Comparison of ENCODE assay signal across 10 mouse cellular contexts in genomic region chr13:116293301-116294150, GRCm38 (mm10). TPM values are rescaled to one million over a fixed set of nuclear protein-coding genes. Genes with fewer than 3 reads are reported as not detected.
DNase-seq lines count a peak whose midpoint lies in the region; ATAC-seq lines count a peak whose summit lies in the region.
"Had no signal": no experiment of that assay in that cellular context is flagged by ENCODE, and none has a peak within 500 bp of the region (broad histone marks: within the 10 kb centered on the region; RNA-seq: fewer than 3 reads in every experiment).

No protein-coding gene starts in this region.

- H3K27me3 ChIP-seq in heart, embryonic 11.5 days (ENCODE audit: control insufficient read depth, insufficient read depth, low read length): peaks cover 36% of the 10 kb centered on the region
- peaks cover 83% of the 10 kb centered on the region for H3K27me3 ChIP-seq in hindbrain, embryonic 13.5 days
- peaks cover 68% of the 10 kb centered on the region for H3K27me3 ChIP-seq in midbrain, embryonic 15.5 days (replicated peaks)

- H3K36me3 ChIP-seq in heart, embryonic 11.5 days (ENCODE audit: control insufficient read depth, insufficient read depth, low read length): no peaks in the 10 kb centered on the region
- H3K36me3 ChIP-seq in hindbrain, embryonic 13.5 days: no peaks in the 10 kb centered on the region
- no peaks in the 10 kb centered on the region for H3K36me3 ChIP-seq in midbrain, embryonic 15.5 days (replicated peaks)

- no peaks in the 10 kb centered on the region for H3K9me3 ChIP-seq in heart, embryonic 11.5 days (replicated peaks; ENCODE audit: control insufficient read depth, low read length)
- H3K9me3 ChIP-seq in hindbrain, embryonic 13.5 days: no peaks in the 10 kb centered on the region
- no peaks in the 10 kb centered on the region for H3K9me3 ChIP-seq in midbrain, embryonic 15.5 days

- H3K27ac ChIP-seq in heart, embryonic 11.5 days (ENCODE audit: low read depth, low read length): no peak overlapping the region
- no peak overlapping the region for H3K27ac ChIP-seq in hindbrain, embryonic 13.5 days
- H3K27ac ChIP-seq in midbrain, embryonic 15.5 days: no peak overlapping the region
- H3K27ac ChIP-seq: macrophage had no signal

- peak overlapping the region; percentile 70 for H3K4me2 ChIP-seq in heart, embryonic 11.5 days
- peak overlapping the region; percentile 15; the same call in 1 of the 2 replicates for H3K4me2 ChIP-seq in hindbrain, embryonic 13.5 days
- no peak overlapping the region for H3K4me2 ChIP-seq in midbrain, embryonic 15.5 days

- no peak overlapping the region for H3K9ac ChIP-seq in heart, embryonic 11.5 days (ENCODE audit: low read depth, low read length)
- no peak overlapping the region for H3K9ac ChIP-seq in hindbrain, embryonic 13.5 days
- H3K9ac ChIP-seq in midbrain, embryonic 15.5 days: no peak overlapping the region

- peak overlapping the region; percentile 41 for H3K4me3 ChIP-seq in heart, embryonic 11.5 days (ENCODE audit: low read depth, low read length)
- no peak overlapping the region for H3K4me3 ChIP-seq in hindbrain, embryonic 13.5 days
- H3K4me3 ChIP-seq in midbrain, embryonic 15.5 days: no peak overlapping the region; the same call in 1 of the 2 replicates

- intact Hi-C loops in heart, postnatal 14 days (cut with DNase I): no loop called here

- no peak for DNase-seq in heart, postnatal 14 days
- DNase-seq in embryo, embryonic 10.5 days (ENCODE audit: low spot score): peak; percentile 75
- DNase-seq in adrenal gland, postnatal 10 days: no peak
- no peak for DNase-seq in adipocyte (ENCODE audit: low spot score)
- no peak for DNase-seq in thymus, postnatal 0 days (ENCODE audit: low spot score)
- DNase-seq: kidney, adult 11 months had no signal

- 4% methylated on average over 27 of the region's 27 CpGs for WGBS in heart, embryonic 11.5 days (ENCODE audit: insufficient replicate concordance)
- 1% methylated on average over 27 of the region's 27 CpGs for WGBS in hindbrain, embryonic 13.5 days
- WGBS in midbrain, embryonic 15.5 days: 2% methylated on average over 27 of the region's 27 CpGs

- peak; percentile 44; the same call in 1 of the 2 replicates for ATAC-seq in heart, embryonic 11.5 days (replicated peaks; ENCODE audit: insufficient number of reproducible peaks, low FRiP score, low TSS enrichment)
- ATAC-seq in hindbrain, embryonic 13.5 days (ENCODE audit: low FRiP score): 0 out of 2 replicates have a peak, but pooled peaks have one; percentile 66
- peak; percentile 71 for ATAC-seq in midbrain, embryonic 15.5 days (replicated peaks)

- peaks cover 7% of the 10 kb centered on the region; the same call in 1 of the 2 replicates for H3K4me1 ChIP-seq in heart, embryonic 11.5 days (ENCODE audit: control insufficient read depth, insufficient read depth, low read length)
- H3K4me1 ChIP-seq in hindbrain, embryonic 13.5 days (replicated peaks): peaks cover 6% of the 10 kb centered on the region
- H3K4me1 ChIP-seq in midbrain, embryonic 15.5 days: peaks cover 3% of the 10 kb centered on the region; the same call in 1 of the 2 replicates

RNA-seq across cellular contexts. Expression of gene Isl1, which starts 16.0 kb away (rescaled TPM):
- polyA plus RNA-seq in heart, embryonic 11.5 days (2014; fragmentation: Nextera tagmentation; extraction: Ambion mirVana): 8.4 and 13.9 TPM in 2 replicates
- total RNA-seq in heart, postnatal 14 days (2021): under 1 TPM; 0.22 to 0.38 TPM
- 43.3 and 51.8 TPM in 2 replicates for polyA plus RNA-seq in hindbrain, embryonic 13.5 days (2015; fragmentation: Nextera tagmentation; extraction: Ambion mirVana)
- 30.7 and 33.8 TPM in 2 replicates for polyA plus RNA-seq in midbrain, embryonic 15.5 days (2015; fragmentation: Nextera tagmentation; extraction: Ambion mirVana)
- total RNA-seq in adrenal gland, postnatal 10 days (2021): 1 to 10 TPM; 4.1 to 6.5 TPM
- 9.3 and 12.3 TPM in 2 replicates for polyA plus RNA-seq in thymus, postnatal 0 days (2015; fragmentation: Nextera tagmentation; extraction: Ambion mirVana)
- polyA plus RNA-seq: macrophage had no signal
